Mouse (Mus musculus) liver, embryonic 18 days (tissue): ENCODE results near the gene Stxbp5l. TPM values are rescaled to one million over a fixed set of nuclear protein-coding genes. Genes with fewer than 3 reads are reported as not detected.

Source experiments
- polyA plus RNA-seq: library from polyadenylated mRNA; depleted of rRNA; stranded (reverse); fragments of >200 nt; gene quantifications from 2 replicates; pipeline ENCODE4 v1.2.3, GENCODE M21; 2012; rRNA removed

Stxbp5l gene
- not detected in 2 replicates for polyA plus RNA-seq

GRCm38 (mm10) chr16:37384821-37385344 lies at the start of gene Stxbp5l:
Gene Stxbp5l (minus strand): TSS chr16:37384962.

Other genes starting within 250 kb of the Stxbp5l start
- 4.4 and 4.9 TPM in 2 replicates for gene Gtf2e1, start 154.8 kb upstream of the Stxbp5l start, polyA plus RNA-seq
- 5.4 TPM in 2 replicates for gene Rabl3, start 154.9 kb upstream of the Stxbp5l start, polyA plus RNA-seq
- 74.8 and 108 TPM in 2 replicates for gene Hgd, start 195.2 kb upstream of the Stxbp5l start, polyA plus RNA-seq